Mouse (Mus musculus): ENCODE data around the gene Kctd21.

The Kctd21 gene

GRCm38 (mm10) chr7:97331726-97332666, at the start of gene Kctd21, which contains the start of gene Usp35:
TSS of gene Kctd21 (plus strand) at chr7:97332327.
TSS of gene Usp35 (minus strand) at chr7:97332020.
- peak; percentile 96 to 98 for DNase-seq

- no peak for DNase-seq
Observed at GRCm38 (mm10) chr7:97296986-97297385, 35.1 kb upstream of the Kctd21 start.

- DNase-seq = peak in 1 of 2 experiments; percentile 71
Observed at GRCm38 (mm10) chr7:97297466-97297865, 34.7 kb upstream of the Kctd21 start.

GRCm38 (mm10) chr7:97298279-97298678, 33.8 kb upstream of the Kctd21 start:
- DNase-seq = no peak

GRCm38 (mm10) chr7:97298943-97299342, 33.2 kb upstream of the Kctd21 start:
- no peak for DNase-seq

GRCm38 (mm10) chr7:97300914-97301313, 31.2 kb upstream of the Kctd21 start:
- DNase-seq = no peak

- no peak for DNase-seq
Observed at GRCm38 (mm10) chr7:97301321-97301720, 30.8 kb upstream of the Kctd21 start.

- DNase-seq = no peak
Observed at GRCm38 (mm10) chr7:97302261-97302660, 29.9 kb upstream of the Kctd21 start.

GRCm38 (mm10) chr7:97302876-97303275, 29.3 kb upstream of the Kctd21 start:
- DNase-seq = peak in 1 of 2 experiments; percentile 2

GRCm38 (mm10) chr7:97303614-97304013, 28.5 kb upstream of the Kctd21 start:
- peak in 1 of 2 experiments; percentile 2 for DNase-seq

- DNase-seq = no peak
Observed at GRCm38 (mm10) chr7:97304471-97304870, 27.7 kb upstream of the Kctd21 start.

- DNase-seq = no peak
Observed at GRCm38 (mm10) chr7:97305206-97305605, 26.9 kb upstream of the Kctd21 start.

- no peak for DNase-seq
Observed at GRCm38 (mm10) chr7:97306813-97307212, 25.3 kb upstream of the Kctd21 start.

GRCm38 (mm10) chr7:97307546-97307945, 24.6 kb upstream of the Kctd21 start:
- no peak for DNase-seq

- DNase-seq = no peak
Observed at GRCm38 (mm10) chr7:97309461-97310340, 22.4 kb upstream of the Kctd21 start.

GRCm38 (mm10) chr7:97310341-97310635, 21.8 kb upstream of the Kctd21 start:
- DNase-seq = no peak

- peak in 1 of 2 experiments; percentile 15 for DNase-seq
Observed at GRCm38 (mm10) chr7:97311620-97312019, 20.5 kb upstream of the Kctd21 start.

- no peak for DNase-seq
Observed at GRCm38 (mm10) chr7:97312196-97312595, 19.9 kb upstream of the Kctd21 start.

GRCm38 (mm10) chr7:97312856-97313255, 19.3 kb upstream of the Kctd21 start:
- DNase-seq = peak in 1 of 2 experiments; percentile 13

- peak in 1 of 2 experiments; percentile 13 for DNase-seq
Observed at GRCm38 (mm10) chr7:97313364-97313995, 18.6 kb upstream of the Kctd21 start.

GRCm38 (mm10) chr7:97314646-97315045, 17.5 kb upstream of the Kctd21 start:
- DNase-seq = peak in 1 of 2 experiments; percentile 16

GRCm38 (mm10) chr7:97315656-97316055, 16.5 kb upstream of the Kctd21 start:
- DNase-seq = peak in 1 of 2 experiments; percentile 13

- DNase-seq = no peak
Observed at GRCm38 (mm10) chr7:97317706-97318105, 14.4 kb upstream of the Kctd21 start.

Data from lung, postnatal 4 days (tissue).